Mouse (Mus musculus) MEL (cell line): ENCODE measurements at regions not wholly inside any gene's neighbourhood (a gene's known extent, or its start where the extent isn't known, plus 50 kb on each side); places are given as distances from the start of the nearest gene placed in this dataset.

ENCODE experiments used
- DNase-seq: peaks from one replicate; pipeline ENCODE4 v3.0.0; 2011; ENCODE audit warnings: low read depth, low spot score
- H3K27ac ChIP-seq: 2 replicates; pipeline ENCODE4 v1.5.1; 2012; ENCODE audit warnings: low read depth, mild to moderate bottlenecking, control low read depth, low read length, moderate library complexity; ENCODE audit not compliant: control insufficient read depth
- H3K27me3 ChIP-seq, 2 experiments: fragments of 150-350 bp in 1 of 2; sonication (generic) in 1 of 2; 2 replicates each; pipeline ENCODE4 v1.6.1; 2012; ENCODE audit warnings: low read length in 2 of 2, mild to moderate bottlenecking in 2 of 2, improper control_type of control experiment in 1 of 2, moderate library complexity in 1 of 2; ENCODE audit not compliant: insufficient read depth in 2 of 2, control insufficient read depth in 1 of 2
- H3K36me3 ChIP-seq, 2 experiments: 2 replicates each; pipeline ENCODE4 v1.6.1; 2012 to 2014; ENCODE audit warnings: low read length in 2 of 2, improper control_type of control experiment in 1 of 2, inconsistent platforms in 1 of 2, mild to moderate bottlenecking in 1 of 2; ENCODE audit not compliant: insufficient read depth in 2 of 2, control insufficient read depth in 1 of 2
- H3K4me1 ChIP-seq, 2 experiments: fragments of 150-350 bp in 1 of 2; sonication (generic) in 1 of 2; 2 replicates each; pipeline ENCODE4 v1.6.1; 2012; ENCODE audit warnings: low read length in 2 of 2, improper control_type of control experiment in 1 of 2, mild to moderate bottlenecking in 1 of 2; ENCODE audit not compliant: insufficient read depth in 2 of 2, control insufficient read depth in 1 of 2
- H3K4me3 ChIP-seq, 2 experiments: fragments of 150-350 bp in 1 of 2; sonication (generic) in 1 of 2; 2 replicates each; pipeline ENCODE4 v1.5.1; 2012; ENCODE audit warnings: low read depth in 2 of 2, low read length in 2 of 2, mild to moderate bottlenecking in 2 of 2, moderate library complexity in 2 of 2, control low read depth in 1 of 2, improper control_type of control experiment in 1 of 2; ENCODE audit not compliant: control insufficient read depth in 1 of 2, insufficient read depth in 1 of 2
- H3K79me2 ChIP-seq: 2 replicates; pipeline ENCODE4 v1.6.1; 2012; ENCODE audit warnings: mild to moderate bottlenecking, low read length, moderate library complexity; ENCODE audit not compliant: control insufficient read depth, poor library complexity, insufficient read depth
- H3K9ac ChIP-seq: 2 replicates; pipeline ENCODE4 v1.6.1; 2012; ENCODE audit warnings: low read depth, mild to moderate bottlenecking, control low read depth, low read length, moderate library complexity; ENCODE audit not compliant: control insufficient read depth, poor library complexity, severe bottlenecking
- H3K9me3 ChIP-seq: fragments of 150-350 bp; sonication (generic); replicated peaks from 2 replicates; pipeline ENCODE4 v1.6.1; 2012; ENCODE audit warnings: mild to moderate bottlenecking, low read length, improper control_type of control experiment, moderate library complexity; ENCODE audit not compliant: insufficient read depth
- BHLHE40 ChIP-seq: IDR thresholded peaks from 2 replicates; pipeline ENCODE4 v1.6.1; 2012; ENCODE audit warnings: low read depth, mild to moderate bottlenecking, inconsistent platforms, low read length, improper control_type of control experiment, borderline replicate concordance
- CHD2 ChIP-seq: IDR thresholded peaks from 2 replicates; pipeline ENCODE4 v1.6.1; 2011; ENCODE audit warnings: low read length, improper control_type of control experiment
- EP300 ChIP-seq, 2 experiments: IDR thresholded peaks; 2 replicates each; pipeline ENCODE4 v1.6.1; 2011; ENCODE audit warnings: improper control_type of control experiment in 2 of 2, low read length in 2 of 2, low read depth in 1 of 2, mild to moderate bottlenecking in 1 of 2
- ETS1 ChIP-seq: IDR thresholded peaks from 2 replicates; pipeline ENCODE4 v1.6.1; 2012; ENCODE audit warnings: low read depth, mild to moderate bottlenecking, inconsistent platforms, low read length, improper control_type of control experiment, moderate library complexity
- GABPA ChIP-seq: IDR thresholded peaks from 2 replicates; pipeline ENCODE4 v1.6.1; 2012; ENCODE audit warnings: low read depth, mild to moderate bottlenecking, inconsistent platforms, low read length, improper control_type of control experiment, moderate library complexity
- HCFC1 ChIP-seq: IDR thresholded peaks from 2 replicates; pipeline ENCODE4 v1.6.1; 2012; ENCODE audit warnings: low read depth, mild to moderate bottlenecking, inconsistent platforms, low read length, improper control_type of control experiment, moderate library complexity
- MAFK ChIP-seq: IDR thresholded peaks from 2 replicates; pipeline ENCODE4 v1.6.1; 2011; ENCODE audit warnings: low read depth, mild to moderate bottlenecking, low read length, improper control_type of control experiment, borderline replicate concordance
- MAX ChIP-seq: IDR thresholded peaks from 2 replicates; pipeline ENCODE4 v1.6.1; 2011; ENCODE audit warnings: low read length, improper control_type of control experiment
- MYC ChIP-seq: IDR thresholded peaks from 2 replicates; pipeline ENCODE4 v1.6.1; 2011; ENCODE audit warnings: low read depth, mild to moderate bottlenecking, low read length, improper control_type of control experiment, moderate library complexity
- NELFE ChIP-seq: IDR thresholded peaks from 2 replicates; pipeline ENCODE4 v1.6.1; 2011; ENCODE audit warnings: low read depth, low read length, improper control_type of control experiment
- NRF1 ChIP-seq: IDR thresholded peaks from 2 replicates; pipeline ENCODE4 v1.6.1; 2014; ENCODE audit warnings: low read depth, mild to moderate bottlenecking, inconsistent platforms, low read length, improper control_type of control experiment, moderate library complexity; ENCODE audit not compliant: poor library complexity, insufficient read depth, severe bottlenecking
- POLR2A ChIP-seq, 2 experiments: IDR thresholded peaks; 2 replicates each; pipeline ENCODE4 v1.6.1; 2011 to 2012; ENCODE audit warnings: low read length in 2 of 2, mild to moderate bottlenecking in 2 of 2, control low read depth in 1 of 2, improper control_type of control experiment in 1 of 2, low read depth in 1 of 2, moderate library complexity in 1 of 2; ENCODE audit not compliant: control insufficient read depth in 1 of 2, insufficient read depth in 1 of 2, poor library complexity in 1 of 2
- POLR2AphosphoS2 ChIP-seq: IDR thresholded peaks from 2 replicates; pipeline ENCODE4 v1.6.1; 2011; ENCODE audit warnings: low read length, improper control_type of control experiment
- POLR2AphosphoS5 ChIP-seq: IDR thresholded peaks from 2 replicates; pipeline ENCODE4 v1.6.1; 2012; ENCODE audit warnings: low read depth, borderline replicate concordance, mild to moderate bottlenecking, inconsistent platforms, low read length, moderate library complexity, mixed read lengths
- RAD21 ChIP-seq: IDR thresholded peaks from 2 replicates; pipeline ENCODE4 v1.6.1; 2011; ENCODE audit warnings: mild to moderate bottlenecking, low read depth, low read length, improper control_type of control experiment
- RCOR1 ChIP-seq: IDR thresholded peaks from 2 replicates; pipeline ENCODE4 v1.6.1; 2012; ENCODE audit warnings: low read depth, mild to moderate bottlenecking, inconsistent platforms, low read length, improper control_type of control experiment
- SMC3 ChIP-seq: IDR thresholded peaks from 2 replicates; pipeline ENCODE4 v1.6.1; 2011; ENCODE audit warnings: low read depth, low read length, improper control_type of control experiment
- TCF12 ChIP-seq: IDR thresholded peaks from 2 replicates; pipeline ENCODE4 v1.6.1; 2014; ENCODE audit warnings: low read depth, mild to moderate bottlenecking, inconsistent platforms, low read length, improper control_type of control experiment, moderate library complexity
- UBTF ChIP-seq: IDR thresholded peaks from 2 replicates; pipeline ENCODE4 v1.6.1; 2012; ENCODE audit warnings: low read depth, mild to moderate bottlenecking, inconsistent platforms, low read length, improper control_type of control experiment, moderate library complexity, borderline replicate concordance; ENCODE audit not compliant: insufficient read depth
- USF1 ChIP-seq: IDR thresholded peaks from 2 replicates; pipeline ENCODE4 v1.6.1; 2014; ENCODE audit warnings: low read depth, mild to moderate bottlenecking, inconsistent platforms, low read length, improper control_type of control experiment, moderate library complexity
- ZC3H11A ChIP-seq: IDR thresholded peaks from 2 replicates; pipeline ENCODE4 v1.6.1; 2012; ENCODE audit warnings: low read depth, mild to moderate bottlenecking, inconsistent platforms, low read length, improper control_type of control experiment
- ZMIZ1 ChIP-seq: IDR thresholded peaks from 2 replicates; pipeline ENCODE4 v1.6.1; 2012; ENCODE audit warnings: low read depth, mild to moderate bottlenecking, inconsistent platforms, low read length, improper control_type of control experiment, moderate library complexity
- ZNF384 ChIP-seq: IDR thresholded peaks from 2 replicates; pipeline ENCODE4 v1.6.1; 2012; ENCODE audit warnings: low read depth, mild to moderate bottlenecking, inconsistent platforms, low read length, improper control_type of control experiment

GRCm38 (mm10) chr10:9242596-9243280 lies 356.9 kb upstream of the Sash1 start:
- H3K27ac ChIP-seq: no peak overlapping the region
- TF ChIP-seq POLR2AphosphoS5 (no peak), RCOR1 (no peak), MYC (no peak), MAX (no peak), ZMIZ1 (no peak), POLR2AphosphoS2 (no peak), UBTF (no peak), SMC3 (no peak), POLR2A (IDR thresholded peaks at IDR 0.05; ENCODE audit: control insufficient read depth in 1 of 2, insufficient read depth in 1 of 2, low read depth in 1 of 2, low read length in 2 of 2, poor library complexity in 1 of 2) (no peak), NRF1 (no peak), TCF12 (no peak), ZC3H11A (no peak), NELFE (no peak), GABPA (no peak), CHD2 (no peak)
- H3K27me3 ChIP-seq: no peaks in the 10 kb centered on the region

GRCm38 (mm10) chr10:9239956-9240355 lies 354.1 kb upstream of the Sash1 start:
- Histone ChIP-seq H3K4me1 (no peaks in the 10 kb centered on the region), H3K9ac (no peak overlapping the region), H3K27ac (no peak overlapping the region), H3K36me3 (no peaks in the 10 kb centered on the region), H3K9me3 (no peaks in the 10 kb centered on the region), H3K27me3 (no peaks in the 10 kb centered on the region), H3K4me3 (no peak overlapping the region), H3K79me2 (no peaks in the 10 kb centered on the region)
- TF ChIP-seq ZC3H11A (no peak), RCOR1 (no peak), RAD21 (no peak), USF1 (no peak), HCFC1 (no peak), EP300 (IDR thresholded peaks at IDR 0.05; ENCODE audit: low read depth in 1 of 2, low read length in 2 of 2) (no peak), ZNF384 (no peak), ETS1 (no peak), MYC (no peak), MAFK (no peak), POLR2AphosphoS2 (no peak), BHLHE40 (no peak)
- DNase-seq: no peak

More at GRCm38 (mm10) chr10:9242596-9243280, 356.9 kb upstream of the Sash1 start:
- DNase-seq: no peak
- Histone ChIP-seq H3K4me3 (no peak overlapping the region), H3K79me2 (no peaks in the 10 kb centered on the region), H3K9ac (no peak overlapping the region), H3K9me3 (no peaks in the 10 kb centered on the region), H3K36me3 (no peaks in the 10 kb centered on the region), H3K4me1 (no peaks in the 10 kb centered on the region)
